Mouse (Mus musculus) heart, adult 8-10 months (tissue): ENCODE measurements around the gene Cercam. TPM values are rescaled to one million over a fixed set of nuclear protein-coding genes. Genes with fewer than 3 reads are reported as not detected.

ENCODE experiments used
- DNase-seq: peaks from one replicate; pipeline ENCODE4 v3.0.0; 2022; ENCODE audit warnings: low spot score
- total RNA-seq, 4 experiments: library from RNA; stranded (reverse); gene quantifications; 2 replicates each; pipeline ENCODE4 v1.2.4; 2022

Gene Cercam
- 1 to 10 TPM; 2.7 to 3.6 (median 3.1) TPM for total RNA-seq

DNA sequence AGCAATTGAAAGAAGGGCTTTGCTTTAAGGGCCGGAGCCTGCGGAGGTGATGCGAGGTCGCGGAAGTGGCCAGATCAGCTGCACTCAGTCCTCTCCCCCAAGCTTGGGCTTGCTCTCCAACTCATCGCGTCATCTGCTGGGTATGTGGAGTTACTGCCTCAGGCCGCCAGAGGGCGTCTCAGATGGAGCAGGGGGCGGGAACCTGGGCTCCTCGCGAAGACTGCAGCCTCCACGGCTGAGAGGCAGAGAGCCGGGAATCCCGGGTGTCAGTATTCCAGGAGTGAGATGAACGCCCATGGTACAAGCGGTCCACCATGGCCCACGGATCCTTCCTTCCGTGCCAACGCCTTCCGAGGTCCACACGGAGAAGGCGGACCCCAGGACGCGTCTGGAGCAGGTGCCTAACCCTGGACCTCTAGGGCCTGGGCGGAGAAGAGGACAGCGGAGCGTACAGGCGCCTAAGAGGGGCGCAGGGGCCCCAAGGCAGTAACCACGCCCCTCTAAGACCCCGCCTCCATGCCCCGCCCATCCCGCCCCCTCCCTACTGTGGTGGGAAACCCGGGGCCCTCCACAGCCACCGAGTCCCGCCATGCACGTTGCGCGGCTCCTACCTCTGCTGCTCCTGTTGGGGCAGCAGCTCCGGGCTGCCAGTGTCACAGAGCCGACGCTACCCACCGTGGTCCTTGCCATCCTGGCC, at the start of gene Cercam:
TSS of gene Cercam (plus strand) at position 216 of the 697 bp plus-strand sequence.
- peak; percentile 78 for DNase-seq

GRCm38 (mm10) chr2:29819363-29819762, 49.6 kb upstream of the Cercam start:
- no peak for DNase-seq

- DNase-seq = peak; percentile 65
These were observed 48.7 kb upstream of the Cercam start, which contains the start of gene Urm1 for GRCm38 (mm10) chr2:29820025-29820817. TSS of gene Urm1 (plus strand) at chr2:29820075.

- DNase-seq = no peak
These were observed 42.5 kb upstream of the Cercam start for GRCm38 (mm10) chr2:29826318-29826925.

- peak; percentile 98 for DNase-seq
These were observed 41.8 kb upstream of the Cercam start for GRCm38 (mm10) chr2:29826926-29827708.

DNA sequence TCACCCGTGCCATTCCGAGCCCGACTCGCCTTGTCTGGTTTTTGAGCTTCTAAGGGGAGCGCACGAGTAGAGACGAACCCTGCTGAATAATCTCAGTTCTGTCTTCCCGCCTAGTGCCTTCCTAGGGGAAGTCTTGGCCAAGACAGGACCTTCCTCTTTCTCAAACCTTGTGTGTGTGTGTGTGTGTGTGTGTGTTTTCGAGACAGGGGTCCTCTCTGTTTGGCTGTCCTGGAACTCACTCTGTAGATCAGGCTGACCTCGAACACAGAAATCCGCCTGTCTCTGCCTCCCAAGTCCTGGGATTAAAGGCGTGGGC, 41.3 kb upstream of the Cercam start:
- DNase-seq = no peak

DNA sequence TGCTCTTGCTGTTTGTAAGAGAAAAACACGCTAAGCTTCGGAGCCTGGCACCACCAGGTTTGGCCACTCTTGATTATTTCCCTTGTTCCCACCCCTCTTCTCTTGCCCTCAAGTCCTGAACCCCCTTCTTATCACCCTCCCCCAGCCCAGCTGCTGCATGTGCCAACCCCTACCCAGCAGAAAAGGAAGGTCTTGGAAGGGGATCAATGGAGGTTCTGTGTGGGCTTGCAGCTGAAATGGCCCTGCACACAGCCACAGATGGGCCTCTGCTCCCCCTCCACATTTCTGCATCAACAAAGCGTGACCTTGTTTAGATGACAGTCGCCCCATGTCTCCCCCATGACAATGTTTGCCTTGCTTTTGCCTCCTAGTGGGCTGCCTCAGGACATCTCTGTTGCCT, 37.9 kb upstream of the Cercam start:
- DNase-seq = no peak

DNA sequence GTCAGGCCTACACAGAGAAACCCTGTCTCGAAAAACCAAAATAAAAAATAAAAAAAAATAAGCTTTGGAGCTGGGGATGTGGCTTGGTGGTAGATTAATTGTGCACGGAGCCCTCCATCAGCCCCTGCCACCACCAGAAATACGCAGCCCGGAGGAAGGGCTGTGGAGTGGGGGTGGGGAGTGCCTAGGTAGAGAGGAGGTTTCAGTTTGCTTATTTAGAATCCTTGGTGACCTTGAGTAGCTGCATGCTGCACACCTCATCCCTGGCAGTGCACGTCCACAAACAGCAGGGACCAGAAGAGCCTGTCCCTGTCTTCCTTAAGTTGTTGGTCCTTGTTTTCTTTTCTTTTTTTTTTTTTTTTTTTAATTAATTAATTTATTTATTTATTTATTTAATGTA, 35.2 kb upstream of the Cercam start:
- DNase-seq = no peak

DNA sequence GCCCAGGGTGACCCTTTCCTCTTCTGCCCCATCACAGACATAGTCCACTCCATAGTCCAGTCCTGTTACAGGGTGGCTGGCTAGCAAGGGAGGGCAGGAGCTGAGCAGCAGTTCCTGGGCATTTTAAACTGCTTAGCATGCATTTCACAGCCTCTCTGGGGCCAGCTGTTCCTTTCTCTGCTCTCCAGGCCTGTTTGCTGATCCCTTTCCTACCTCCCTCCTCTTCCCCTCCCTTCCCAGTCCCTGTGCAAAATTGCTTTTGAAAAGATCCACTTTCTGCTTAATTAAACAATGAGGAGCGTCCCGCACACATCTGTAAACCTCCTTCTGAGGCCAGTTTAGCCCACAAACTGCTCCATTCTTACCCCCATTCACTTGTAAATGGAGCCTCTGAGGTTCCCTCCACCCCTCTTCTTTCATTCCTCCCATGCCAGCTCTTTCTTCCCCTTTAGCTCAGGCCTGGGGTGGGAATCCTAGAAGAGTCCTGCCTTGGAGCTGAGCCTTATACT, 33.5 kb upstream of the Cercam start:
- no peak for DNase-seq

- no peak for DNase-seq
These were observed 29.5 kb upstream of the Cercam start for GRCm38 (mm10) chr2:29839460-29839859.

GRCm38 (mm10) chr2:29843231-29844105, 25.5 kb upstream of the Cercam start:
- DNase-seq = no peak

- DNase-seq = no peak
These were observed 24.8 kb upstream of the Cercam start for GRCm38 (mm10) chr2:29844115-29844514.

DNA sequence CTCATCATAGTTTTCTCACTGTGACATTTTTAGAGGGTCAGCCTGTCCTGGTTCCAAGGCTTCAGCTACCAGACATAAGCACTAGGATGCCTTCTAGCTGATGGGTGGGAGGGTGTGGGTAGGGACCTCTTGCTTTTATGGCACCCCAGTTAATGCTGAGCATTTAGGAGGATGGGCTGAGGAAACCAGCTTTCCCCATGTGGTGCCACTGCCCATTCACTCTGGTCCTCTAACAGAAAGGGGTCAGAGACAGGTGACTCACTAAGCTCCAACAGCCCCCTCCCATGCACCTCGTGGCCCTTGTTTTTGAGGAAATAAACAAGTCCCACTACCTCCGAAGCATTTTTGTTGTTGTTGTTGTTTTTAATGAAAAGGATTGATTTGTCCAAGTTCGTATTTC, 24.3 kb upstream of the Cercam start:
- DNase-seq = no peak

GRCm38 (mm10) chr2:29845636-29846035, 23.3 kb upstream of the Cercam start:
- no peak for DNase-seq

DNA sequence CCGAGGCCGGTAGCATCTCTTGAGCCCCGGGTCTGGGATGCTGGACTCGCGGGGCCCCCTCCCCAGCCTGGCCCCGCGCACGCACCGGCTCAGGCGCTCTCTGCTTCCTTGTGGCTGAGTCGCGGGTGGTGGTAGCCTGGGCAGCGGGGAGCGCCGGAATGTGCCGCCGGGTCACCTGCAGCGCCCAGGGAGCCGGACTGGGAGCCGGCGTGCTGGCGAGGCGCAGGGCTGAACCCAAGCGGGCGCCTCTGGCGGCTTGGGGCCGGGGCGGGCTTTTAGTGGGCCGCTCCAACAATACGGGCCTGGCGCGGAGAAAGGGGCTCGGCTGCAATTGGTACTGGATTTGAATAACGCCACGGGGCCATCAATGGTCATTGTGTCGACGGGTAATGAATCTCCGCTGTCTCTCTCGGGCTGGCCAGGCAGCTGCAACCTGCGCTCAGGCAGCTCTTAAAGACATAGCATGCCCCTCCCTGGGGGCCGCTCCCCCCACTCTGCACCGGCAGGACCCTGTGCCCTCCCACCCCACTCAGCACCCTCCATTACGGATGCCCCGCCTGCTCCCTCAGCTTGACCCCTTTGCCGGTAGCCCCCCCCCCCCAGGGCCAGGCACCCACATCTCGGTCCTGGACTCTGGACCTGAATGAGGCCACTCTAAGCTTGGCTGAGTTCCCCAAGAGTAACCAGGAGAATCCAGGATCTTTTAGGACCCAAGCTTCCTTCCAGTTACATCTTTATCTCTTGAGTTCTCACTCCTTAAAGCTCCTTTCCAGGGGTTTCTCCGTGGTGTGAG, 22.7 kb upstream of the Cercam start:
- no peak for DNase-seq

DNA sequence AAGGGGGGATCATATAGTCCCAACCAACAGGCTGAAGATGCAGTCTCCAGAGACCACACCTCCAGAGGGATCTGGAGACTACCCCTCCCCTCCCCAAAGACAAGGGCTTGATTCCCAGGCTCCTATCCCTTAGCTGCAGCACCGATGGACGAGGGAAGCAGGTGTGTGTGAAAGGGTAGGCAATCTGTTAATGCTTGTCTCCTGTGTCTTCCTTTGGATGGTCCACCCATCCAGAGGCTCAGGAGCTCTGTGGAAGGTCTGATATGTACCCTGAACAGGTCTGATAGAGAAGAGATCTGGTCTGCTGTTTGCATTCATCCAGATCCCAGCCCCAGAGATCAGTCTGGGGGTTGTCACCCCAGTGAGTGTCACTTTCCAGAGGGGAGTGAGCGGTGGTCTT, 22.1 kb upstream of the Cercam start:
- no peak for DNase-seq

GRCm38 (mm10) chr2:29849041-29849440, 19.9 kb upstream of the Cercam start:
- no peak for DNase-seq

DNA sequence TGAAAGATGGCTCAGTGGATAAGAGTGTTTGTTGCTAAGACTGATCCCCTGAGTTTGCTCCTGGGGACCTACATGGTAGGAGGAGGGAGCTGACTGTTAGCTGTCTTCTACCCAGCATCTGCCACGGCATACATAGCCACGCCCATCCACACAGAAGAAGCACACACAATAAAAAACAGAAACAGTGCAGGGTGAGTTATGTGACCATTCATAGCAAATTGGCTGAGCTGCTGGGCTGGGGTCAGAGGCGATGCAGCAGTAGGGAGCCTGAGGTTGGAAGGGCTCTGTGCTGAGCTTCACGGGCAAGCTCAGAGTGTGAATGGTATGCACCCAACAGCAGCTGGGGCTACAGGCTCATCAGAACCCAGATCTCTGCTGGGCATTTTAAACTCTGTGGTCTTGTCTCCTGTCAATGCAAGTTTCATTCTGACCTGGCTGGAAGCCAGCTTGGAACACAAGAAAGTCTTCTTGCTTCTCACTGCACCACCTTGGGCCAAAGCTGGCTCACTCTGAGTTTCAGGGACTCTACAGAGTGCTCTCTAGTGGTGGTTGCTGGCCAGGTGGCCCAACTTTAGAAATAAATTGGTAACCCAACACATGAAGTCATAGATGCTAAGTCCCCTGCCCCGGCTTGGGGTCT, 19.0 kb upstream of the Cercam start:
- no peak for DNase-seq

DNA sequence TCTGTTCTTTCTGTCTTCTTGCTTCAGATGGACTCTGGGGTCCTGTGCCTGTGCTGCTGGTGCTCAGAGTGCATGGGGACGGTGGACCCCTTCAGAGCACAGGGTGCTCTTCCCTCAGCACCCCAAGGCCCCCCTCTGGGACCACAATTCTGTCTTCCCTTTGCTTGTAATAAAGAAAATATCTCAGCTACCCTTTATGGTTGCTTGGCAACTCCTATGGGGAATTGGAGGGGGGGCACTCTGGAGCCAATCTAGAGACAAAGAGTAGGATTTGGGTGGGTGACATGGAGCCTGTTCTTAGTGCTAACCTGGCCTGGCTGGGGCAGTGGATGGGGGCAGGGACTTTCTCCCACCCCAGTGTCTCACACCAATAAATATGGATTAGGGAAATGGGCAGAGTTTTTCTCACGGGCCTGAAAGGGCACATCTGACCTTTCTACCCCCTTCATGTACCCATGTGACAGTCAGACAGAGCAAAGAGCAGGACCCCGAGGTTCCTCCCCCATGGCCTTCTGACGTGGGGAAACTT, 15.9 kb upstream of the Cercam start:
- no peak for DNase-seq
